Mouse (Mus musculus) kidney, adult 2 months (tissue): ENCODE measurements at regions not wholly inside any gene's neighbourhood (a gene's known extent, or its start where the extent isn't known, plus 50 kb on each side); places are given as distances from the start of the nearest gene placed in this dataset.

Experiments
- CTCF ChIP-seq: fragments of 200-500 bp; conservative IDR thresholded peaks from 2 replicates; pipeline ENCODE4 v1.5.1; 2011; ENCODE audit warnings: low read depth, mild to moderate bottlenecking, control low read depth, low read length, moderate library complexity, mixed read lengths; ENCODE audit not compliant: insufficient read depth, insufficient read length
- POLR2A ChIP-seq: fragments of 200-500 bp; IDR thresholded peaks from one replicate; pipeline ENCODE4 v1.6.1; 2011; ENCODE audit warnings: low read depth, low read length, control low read depth

DNA sequence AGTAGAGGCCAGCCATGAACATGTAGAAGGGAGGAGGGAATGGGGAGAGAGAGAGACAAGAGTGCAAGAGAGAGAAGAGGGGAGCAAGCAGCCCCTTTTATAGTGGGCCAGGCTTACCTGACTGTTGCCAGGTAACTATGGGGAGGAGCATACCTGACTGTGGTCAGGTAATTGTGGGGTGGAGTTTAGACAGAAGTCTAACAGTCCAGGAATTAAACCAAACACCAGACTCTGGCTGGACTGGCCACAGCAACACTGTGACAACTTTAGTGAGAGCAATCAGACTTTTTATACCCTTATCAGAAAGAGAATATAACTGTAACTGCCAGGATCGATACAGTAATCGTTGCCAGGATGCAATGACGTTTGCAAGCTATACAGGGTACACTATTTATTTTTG is 133.8 kb downstream of the Cand1 start:
- TF ChIP-seq CTCF: no peak
- no peak for TF ChIP-seq POLR2A
